Mouse (Mus musculus) heart, adult 2 months (tissue): ENCODE results near the gene Map3k5.

Experiments used
- CTCF ChIP-seq: fragments of 200-600 bp; IDR thresholded peaks from 2 replicates; pipeline ENCODE4 v1.8.1; 2022; ENCODE audit warnings: antibody characterized with exemption, mild to moderate bottlenecking, moderate library complexity
- POLR2A ChIP-seq: fragments of 200-500 bp; IDR thresholded peaks from 2 replicates; pipeline ENCODE4 v1.6.1; 2011; ENCODE audit warnings: mild to moderate bottlenecking, low read depth, low read length, control low read depth; ENCODE audit not compliant: insufficient read depth

DNA sequence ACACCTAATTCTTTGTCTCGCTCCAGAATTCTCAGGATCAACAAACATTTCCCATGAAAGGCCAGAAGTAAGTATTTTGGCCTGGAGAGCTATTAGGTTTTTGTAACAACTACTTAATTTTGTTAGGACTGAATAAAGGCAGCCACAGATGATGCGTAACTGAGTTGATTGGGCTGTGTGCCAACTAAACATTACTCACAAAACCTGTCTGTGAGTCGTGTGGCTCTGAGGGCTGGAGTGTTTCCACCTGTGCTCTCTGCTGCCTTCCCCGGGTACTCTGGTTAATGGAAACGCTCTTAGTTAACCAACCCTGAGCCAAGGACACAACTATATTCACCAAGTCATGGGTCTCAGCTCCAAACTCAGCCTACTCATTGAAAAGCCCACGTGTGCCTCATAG lies 41.1 kb upstream of the Map3k5 start:
- TF ChIP-seq CTCF (no peak), POLR2A (no peak)
